Mouse (Mus musculus): ENCODE results near the gene Taco1. TPM values are rescaled to one million over a fixed set of nuclear protein-coding genes. Genes with fewer than 3 reads are reported as not detected.
A peak's percentile ranks its signal among the peaks of the same experiment; 100 is the strongest.
"Not testable (repeated sequence)": the region's sequence is repeated elsewhere in the genome, so short reads cannot be mapped to it uniquely, and the experiment has no call there.

The Taco1 gene
- polyA plus RNA-seq, 1 experiment from 2014 or later = 9.0 TPM

DNA sequence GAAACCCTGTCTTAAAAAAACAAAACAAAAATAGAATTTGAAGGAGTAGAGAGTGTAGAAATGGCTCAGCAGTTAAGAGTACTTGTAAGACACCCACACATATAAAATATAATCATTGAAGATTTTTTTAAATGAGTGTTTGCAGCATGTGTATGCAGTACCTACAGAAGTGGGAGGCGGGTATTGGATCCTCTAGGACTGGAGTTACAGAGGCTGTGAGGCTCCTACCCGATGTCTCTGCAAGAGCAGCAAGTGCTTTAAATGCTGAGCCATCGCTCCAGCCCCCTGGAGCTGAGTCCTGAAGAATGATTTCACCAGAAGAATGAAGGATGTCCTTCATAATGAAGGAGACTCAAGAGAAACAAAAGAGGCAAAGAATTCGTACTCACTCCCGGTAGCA lies 2.1 kb upstream of the Taco1 start:
- Histone ChIP-seq H3K4me1 (replicated peaks) (peaks cover 8% of the 10 kb centered on the region), H3K27me3 (no peaks in the 10 kb centered on the region), H3K9me3 (no peaks in the 10 kb centered on the region), H3K27ac (no peak overlapping the region), H3K9ac (replicated peaks) (no peak overlapping the region), H3K4me2 (no peak overlapping the region), H3K36me3 (peaks cover 14% of the 10 kb centered on the region), H3K4me3 (replicated peaks) (no peak overlapping the region)
- 84% methylated on average over 5 of the region's 5 CpGs for WGBS
- no peak for ATAC-seq (ENCODE audit: insufficient number of reproducible peaks, insufficient read depth, low FRiP score, low TSS enrichment, low read depth)

DNA sequence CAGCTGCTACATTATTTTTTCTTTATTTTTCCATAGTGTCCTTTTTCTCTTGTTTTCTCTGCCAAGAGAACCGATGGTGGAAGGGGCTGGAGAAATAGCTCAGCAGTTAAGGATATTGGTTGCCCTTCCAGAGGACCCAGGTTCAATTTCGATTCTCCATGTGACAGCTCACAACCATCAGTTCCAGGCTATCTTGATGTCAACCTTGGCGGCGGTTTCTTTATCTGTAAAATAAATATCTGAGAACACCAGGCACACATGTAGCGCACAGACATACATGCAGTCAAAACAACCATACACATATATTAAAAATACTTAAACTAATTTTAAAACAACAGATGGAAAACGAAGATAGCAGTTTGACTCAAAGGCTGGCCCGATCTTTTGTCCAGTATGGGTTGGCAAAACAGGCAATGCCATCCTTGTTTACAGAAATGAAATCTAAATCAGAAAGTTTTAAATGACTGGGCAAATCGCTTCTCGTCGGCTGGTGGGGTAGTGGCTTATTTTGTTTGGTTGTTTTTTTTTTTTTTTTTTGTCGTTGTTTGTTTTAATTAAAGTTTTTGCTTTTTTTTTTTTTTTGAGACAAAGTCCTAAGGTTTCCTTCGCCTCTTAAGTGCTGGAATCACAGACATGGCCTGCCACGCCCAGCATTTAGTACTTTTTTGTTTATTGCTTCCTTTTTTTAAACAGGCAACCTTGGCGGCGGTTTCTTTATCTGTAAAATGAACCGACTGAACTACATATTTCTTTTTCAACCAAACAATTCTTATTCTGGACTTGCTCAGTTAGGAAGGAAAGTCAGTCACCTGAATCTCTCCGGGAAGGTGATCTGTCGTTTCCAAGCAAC lies 563 bp upstream of the Taco1 start:
- peaks cover 9% of the 10 kb centered on the region; the same call in 1 of the 2 replicates for H3K36me3 ChIP-seq
- H3K4me1 ChIP-seq (replicated peaks) = peaks cover 8% of the 10 kb centered on the region
- H3K27me3 ChIP-seq = no peaks in the 10 kb centered on the region
- H3K4me2 ChIP-seq = peak overlapping the region; percentile 89
- H3K9me3 ChIP-seq = no peaks in the 10 kb centered on the region
- H3K9ac ChIP-seq (replicated peaks) = peak overlapping the region; percentile 86; the same call in 1 of the 2 replicates
- no peak for ATAC-seq (ENCODE audit: insufficient number of reproducible peaks, insufficient read depth, low FRiP score, low TSS enrichment, low read depth)
- no peak overlapping the region; the same call in 1 of the 2 replicates for H3K27ac ChIP-seq
- WGBS = 47% methylated on average over 18 of the region's 18 CpGs
- H3K4me3 ChIP-seq (replicated peaks) = peak overlapping the region; percentile 84

DNA sequence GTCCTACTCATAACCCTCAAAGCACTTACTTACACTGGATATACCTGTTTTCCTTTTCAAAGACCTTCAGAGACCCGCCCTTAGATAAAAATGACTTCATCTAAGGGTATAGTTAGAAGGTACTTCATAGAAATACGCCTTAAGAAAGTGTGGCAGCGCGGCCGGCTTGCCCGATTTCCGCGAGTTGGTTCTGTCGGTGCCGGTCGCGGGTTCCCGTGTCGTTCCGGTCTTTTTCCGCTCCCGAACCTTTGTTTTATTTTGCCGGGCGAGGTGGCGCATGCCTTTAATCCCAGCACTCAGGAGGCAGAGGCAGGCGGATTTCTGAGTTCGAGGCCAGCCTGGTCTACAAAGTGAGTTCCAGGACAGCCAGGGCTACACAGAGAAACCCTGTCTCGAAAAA lies 755 bp downstream of the Taco1 start:
- peak overlapping the region; percentile 89 for H3K4me2 ChIP-seq
- H3K4me1 ChIP-seq (replicated peaks); ATAC-seq (ENCODE audit: insufficient number of reproducible peaks, insufficient read depth, low FRiP score, low TSS enrichment, low read depth); H3K9me3 ChIP-seq; H3K27me3 ChIP-seq: not testable (repeated sequence)
- H3K4me3 ChIP-seq (replicated peaks) = peak overlapping the region; percentile 84
- peak overlapping the region; percentile 86 for H3K9ac ChIP-seq (replicated peaks)
- peak overlapping the region; percentile 83; the same call in 1 of the 2 replicates for H3K27ac ChIP-seq
- H3K36me3 ChIP-seq = peaks cover 16% of the 10 kb centered on the region
- WGBS = 16% methylated on average over 23 of the region's 23 CpGs

DNA sequence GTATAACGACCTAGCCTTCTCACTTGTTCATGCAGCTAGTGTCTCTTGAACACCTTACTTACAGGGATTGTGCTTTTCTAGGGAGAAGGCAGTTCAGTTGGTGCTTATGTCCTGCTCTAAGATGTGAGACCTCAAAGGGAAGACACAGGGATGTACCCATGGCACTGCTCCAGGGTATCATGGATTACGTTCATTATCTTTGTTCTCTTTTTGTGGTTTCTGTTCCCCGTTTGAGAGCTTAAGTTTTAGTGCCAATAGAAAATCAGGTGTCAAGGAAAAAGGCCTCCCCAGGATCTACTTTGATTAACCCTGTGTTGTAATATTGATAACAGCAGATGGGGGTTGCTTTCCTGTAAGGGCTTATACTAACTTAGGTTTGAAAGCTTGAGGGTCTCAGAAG lies 7.9 kb downstream of the Taco1 start:
- no peak overlapping the region for H3K4me2 ChIP-seq
- 85% methylated on average over 3 of the region's 3 CpGs for WGBS
- peaks cover 41% of the 10 kb centered on the region for H3K36me3 ChIP-seq

DNA sequence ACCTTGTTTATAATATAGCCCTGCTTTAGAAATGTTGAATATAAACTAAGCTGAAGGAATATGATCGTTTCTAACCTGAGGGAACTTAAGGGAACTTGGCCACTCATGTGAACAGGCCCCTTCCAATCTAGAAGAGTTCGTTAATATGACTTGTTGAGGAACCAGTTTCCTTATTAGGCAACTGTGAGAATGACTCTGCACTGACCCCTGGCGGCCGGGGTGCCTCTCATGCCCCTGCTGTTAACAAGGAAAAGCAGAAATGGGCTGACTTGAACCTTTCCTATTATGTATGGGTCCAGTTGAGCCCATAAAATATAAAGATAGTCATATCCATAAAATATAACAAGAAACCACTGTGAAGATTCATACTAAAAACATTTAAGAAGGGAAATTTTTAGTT lies 10.5 kb downstream of the Taco1 start:
- Histone ChIP-seq H3K36me3 (peaks cover 26% of the 10 kb centered on the region), H3K9ac (replicated peaks) (no peak overlapping the region), H3K9me3 (no peaks in the 10 kb centered on the region), H3K4me3 (replicated peaks) (no peak overlapping the region), H3K4me1 (replicated peaks) (no peaks in the 10 kb centered on the region), H3K27me3 (no peaks in the 10 kb centered on the region), H3K27ac (no peak overlapping the region), H3K4me2 (no peak overlapping the region)
- 7% methylated on average over 4 of the region's 4 CpGs for WGBS
- no peak for ATAC-seq (ENCODE audit: insufficient number of reproducible peaks, insufficient read depth, low FRiP score, low TSS enrichment, low read depth)

More for the DNA sequence above, 7.9 kb downstream of the Taco1 start:
- no peaks in the 10 kb centered on the region for H3K9me3 ChIP-seq
- no peaks in the 10 kb centered on the region for H3K27me3 ChIP-seq
- no peak overlapping the region for H3K4me3 ChIP-seq (replicated peaks)
- no peaks in the 10 kb centered on the region for H3K4me1 ChIP-seq (replicated peaks)
- H3K27ac ChIP-seq = no peak overlapping the region
- ATAC-seq (ENCODE audit: insufficient number of reproducible peaks, insufficient read depth, low FRiP score, low TSS enrichment, low read depth) = no peak
- H3K9ac ChIP-seq (replicated peaks) = no peak overlapping the region

DNA sequence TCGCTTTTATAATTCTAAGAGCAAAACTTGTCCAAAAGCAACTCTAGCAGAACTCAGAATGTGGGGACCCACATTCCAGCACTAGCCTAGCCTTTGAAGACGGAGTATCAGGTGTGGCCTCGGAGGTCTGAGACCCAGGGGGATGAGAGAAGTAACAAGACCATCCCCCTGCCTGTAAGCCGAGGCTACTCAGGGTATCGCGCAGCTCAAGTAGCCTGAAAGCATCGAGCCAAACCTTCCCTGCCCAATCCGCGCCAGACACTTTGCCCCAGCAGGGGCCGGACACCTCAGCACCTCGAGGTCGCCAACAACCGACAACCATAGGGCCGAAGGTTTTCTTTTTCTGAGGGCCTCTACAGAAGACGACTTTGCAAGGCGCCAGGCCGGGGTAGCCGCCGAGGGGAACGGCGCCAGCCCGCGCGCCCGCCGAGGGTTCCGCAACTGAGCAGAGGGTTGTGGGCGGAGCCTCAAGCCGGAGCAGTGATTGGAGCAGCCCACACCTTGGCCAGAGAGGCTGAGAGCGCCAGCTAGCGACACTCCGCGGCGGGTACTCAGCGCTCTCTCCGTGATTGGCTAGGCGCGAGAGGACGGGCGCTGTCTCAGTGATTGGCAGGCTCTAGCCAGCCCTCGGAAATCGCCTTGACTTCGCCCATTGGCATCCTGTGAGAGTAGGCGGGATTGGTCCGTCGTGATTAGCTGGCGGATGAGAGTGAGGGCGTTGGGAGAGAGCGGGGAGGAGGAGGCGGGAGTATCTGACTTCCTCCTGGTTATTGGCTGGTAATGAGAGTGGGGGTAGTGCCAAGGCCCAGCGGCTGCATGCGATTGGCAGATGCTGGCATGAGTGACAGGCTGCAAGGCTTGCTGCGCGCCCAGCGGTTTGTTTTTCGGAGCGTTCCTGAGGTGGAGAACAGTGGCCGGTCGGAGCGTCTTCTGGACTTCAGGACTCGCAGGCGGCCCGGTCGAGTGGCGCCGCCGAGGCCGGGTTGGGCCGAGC lies 18.1 kb downstream of the Taco1 start, which contains the start of gene Map3k3:
Gene Map3k3, plus strand, starts transcription at position 906 of the 994 bp plus-strand sequence.
- H3K4me2 ChIP-seq = peak within 1 kb of the TSS; percentile 64
- peak within 1 kb of the TSS; percentile 99 for H3K27ac ChIP-seq
- H3K4me3 ChIP-seq (replicated peaks) = peak within 1 kb of the TSS; percentile 98
- 1% methylated on average over 69 of the region's 69 CpGs for WGBS
- no peaks in the 10 kb centered on the region for H3K36me3 ChIP-seq
- H3K9me3 ChIP-seq = no peaks in the 10 kb centered on the region
- ATAC-seq (ENCODE audit: insufficient number of reproducible peaks, insufficient read depth, low FRiP score, low TSS enrichment, low read depth) = peak; percentile 100
- H3K4me1 ChIP-seq (replicated peaks) = peaks cover 16% of the 10 kb centered on the region
- no peaks in the 10 kb centered on the region for H3K27me3 ChIP-seq
- peak within 1 kb of the TSS; percentile 92 for H3K9ac ChIP-seq (replicated peaks)

DNA sequence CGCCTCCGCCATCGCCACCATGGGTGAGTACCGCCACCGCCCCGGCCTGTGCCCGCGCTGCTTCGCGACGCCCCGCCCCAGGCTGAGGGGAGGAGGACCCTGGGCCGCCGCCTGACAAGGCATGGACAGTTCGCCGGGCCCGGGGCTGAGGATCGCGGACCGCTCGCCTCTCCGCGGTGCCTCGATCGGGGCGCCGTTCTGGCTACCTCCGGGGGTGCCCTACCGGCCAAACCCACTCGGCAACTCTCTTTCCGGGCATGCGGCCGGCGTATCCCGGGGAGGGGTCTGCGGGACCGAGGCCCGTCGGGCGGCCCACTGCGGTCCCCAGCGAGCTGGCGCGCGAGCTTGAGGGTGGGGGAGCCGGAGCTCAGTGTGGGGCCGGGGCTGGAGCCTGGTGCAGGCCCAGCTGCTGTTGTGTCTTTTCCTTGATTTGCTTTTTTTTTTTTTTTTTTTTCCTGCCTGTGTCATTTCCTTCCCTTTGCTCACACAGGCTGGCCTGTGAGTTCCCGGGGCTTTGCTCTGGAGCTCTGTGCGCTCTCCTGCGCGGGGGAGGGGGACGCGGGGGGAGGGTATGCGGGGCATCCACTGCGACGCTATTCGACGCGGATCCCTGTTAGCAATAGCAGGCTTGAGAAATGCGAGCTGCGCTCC lies 19.2 kb downstream of the Taco1 start:
- peak overlapping the region; percentile 64 for H3K4me2 ChIP-seq
- H3K9ac ChIP-seq (replicated peaks) = peak overlapping the region; percentile 92
- H3K36me3 ChIP-seq = no peaks in the 10 kb centered on the region
- H3K27me3 ChIP-seq = no peaks in the 10 kb centered on the region
- peak overlapping the region; percentile 99 for H3K27ac ChIP-seq
- WGBS = under 1% methylated on average over 59 of the region's 61 CpGs
- peaks cover 16% of the 10 kb centered on the region for H3K4me1 ChIP-seq (replicated peaks)
- peak; percentile 53 for ATAC-seq (ENCODE audit: insufficient number of reproducible peaks, insufficient read depth, low FRiP score, low TSS enrichment, low read depth)
- peak overlapping the region; percentile 98 for H3K4me3 ChIP-seq (replicated peaks)
- no peaks in the 10 kb centered on the region for H3K9me3 ChIP-seq

DNA sequence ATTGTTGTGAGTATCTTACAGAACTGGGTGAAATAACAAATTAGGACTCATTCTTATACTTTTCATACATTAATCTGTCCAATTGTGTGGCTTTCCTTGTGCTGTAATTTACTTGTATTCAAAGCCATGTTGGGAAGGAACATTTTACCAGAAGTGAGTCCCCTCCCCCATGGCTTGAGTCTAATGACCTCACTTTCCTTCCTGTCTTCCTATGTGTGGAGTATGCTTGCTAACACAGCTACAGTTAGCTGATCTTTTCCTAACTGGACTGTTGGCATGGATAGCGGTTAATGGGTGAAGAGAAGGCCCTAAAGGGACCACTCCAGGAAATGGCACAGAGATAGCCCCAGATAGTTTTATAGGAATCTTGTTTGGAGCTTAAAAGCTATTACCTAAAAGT lies 32.4 kb downstream of the Taco1 start:
- Histone ChIP-seq H3K4me2 (no peak overlapping the region), H3K27me3 (no peaks in the 10 kb centered on the region), H3K9me3 (no peaks in the 10 kb centered on the region), H3K4me1 (replicated peaks) (0 out of 2 replicates have a peak, but pooled peaks cover 3% of the 10 kb centered on the region), H3K9ac (replicated peaks) (no peak overlapping the region), H3K4me3 (replicated peaks) (no peak overlapping the region), H3K36me3 (peaks cover 25% of the 10 kb centered on the region), H3K27ac (no peak overlapping the region)
- 97% methylated on average over 1 of the region's 1 CpGs for WGBS
- ATAC-seq (ENCODE audit: insufficient number of reproducible peaks, insufficient read depth, low FRiP score, low TSS enrichment, low read depth) = no peak

DNA sequence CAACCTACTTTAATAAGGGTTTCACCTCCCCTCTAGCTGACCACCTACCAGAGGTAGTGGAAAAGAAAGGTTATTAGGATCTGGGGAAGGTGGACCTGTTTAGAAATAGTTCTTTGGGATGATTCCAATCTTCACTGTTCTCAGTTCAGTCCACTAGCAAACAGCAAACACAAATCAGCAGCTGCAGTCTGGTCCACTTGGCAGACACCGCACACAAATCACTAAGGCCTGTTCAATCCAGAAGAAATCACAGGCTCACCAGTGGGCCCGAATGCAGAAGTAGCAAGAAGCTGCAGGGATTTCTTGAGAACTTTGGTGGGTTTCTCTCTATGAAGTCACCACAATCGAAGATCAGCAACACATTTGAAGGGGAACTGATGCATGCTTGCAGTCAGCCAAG lies 37.0 kb downstream of the Taco1 start:
- no peak overlapping the region for H3K27ac ChIP-seq
- H3K4me1 ChIP-seq (replicated peaks) = no peaks in the 10 kb centered on the region
- H3K27me3 ChIP-seq = no peaks in the 10 kb centered on the region
- peaks cover 32% of the 10 kb centered on the region for H3K36me3 ChIP-seq
- WGBS = 87% methylated on average over 3 of the region's 3 CpGs
- ATAC-seq (ENCODE audit: insufficient number of reproducible peaks, insufficient read depth, low FRiP score, low TSS enrichment, low read depth) = no peak
- H3K9me3 ChIP-seq = no peaks in the 10 kb centered on the region
- H3K4me2 ChIP-seq = no peak overlapping the region
- H3K4me3 ChIP-seq (replicated peaks) = no peak overlapping the region
- no peak overlapping the region for H3K9ac ChIP-seq (replicated peaks)

DNA sequence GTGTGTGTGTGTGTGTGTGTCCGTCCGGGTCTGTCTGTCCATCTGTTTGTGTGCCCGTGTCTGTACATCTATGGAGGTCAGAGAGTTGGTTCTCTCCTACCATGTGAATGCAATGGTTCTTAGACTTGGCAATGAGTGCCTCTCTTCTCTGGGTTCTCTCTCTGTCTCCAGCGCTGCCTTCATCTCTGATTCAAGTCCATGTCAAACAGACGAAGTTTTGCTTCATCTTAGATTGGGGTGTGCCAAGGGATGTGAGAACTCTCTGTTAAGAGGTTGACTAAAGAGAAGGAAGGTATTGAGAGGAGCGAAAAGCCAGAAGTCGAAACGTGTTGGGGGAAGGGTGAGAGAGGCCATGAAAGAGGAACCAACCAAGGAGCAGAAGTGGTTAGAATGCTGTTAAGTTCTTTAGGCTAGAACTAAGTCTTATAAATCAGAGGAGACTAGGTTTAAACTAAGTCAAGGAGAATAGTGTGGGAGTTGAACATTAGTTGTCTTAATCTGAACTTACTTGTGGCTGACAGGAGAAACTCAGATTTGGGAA lies 40.3 kb downstream of the Taco1 start:
- no peak overlapping the region for H3K9ac ChIP-seq (replicated peaks)
- no peak overlapping the region for H3K4me3 ChIP-seq (replicated peaks)
- no peaks in the 10 kb centered on the region for H3K27me3 ChIP-seq
- ATAC-seq (ENCODE audit: insufficient number of reproducible peaks, insufficient read depth, low FRiP score, low TSS enrichment, low read depth) = no peak
- no peaks in the 10 kb centered on the region for H3K9me3 ChIP-seq
- 78% methylated on average over 6 of the region's 8 CpGs for WGBS
- H3K36me3 ChIP-seq = peaks cover 25% of the 10 kb centered on the region
- H3K27ac ChIP-seq = no peak overlapping the region
- no peaks in the 10 kb centered on the region for H3K4me1 ChIP-seq (replicated peaks)
- H3K4me2 ChIP-seq = no peak overlapping the region

All from limb, embryonic 12.5 days (tissue).